Comparison of ENCODE assay signal across 10 mouse cellular contexts in the genomic region with DNA sequence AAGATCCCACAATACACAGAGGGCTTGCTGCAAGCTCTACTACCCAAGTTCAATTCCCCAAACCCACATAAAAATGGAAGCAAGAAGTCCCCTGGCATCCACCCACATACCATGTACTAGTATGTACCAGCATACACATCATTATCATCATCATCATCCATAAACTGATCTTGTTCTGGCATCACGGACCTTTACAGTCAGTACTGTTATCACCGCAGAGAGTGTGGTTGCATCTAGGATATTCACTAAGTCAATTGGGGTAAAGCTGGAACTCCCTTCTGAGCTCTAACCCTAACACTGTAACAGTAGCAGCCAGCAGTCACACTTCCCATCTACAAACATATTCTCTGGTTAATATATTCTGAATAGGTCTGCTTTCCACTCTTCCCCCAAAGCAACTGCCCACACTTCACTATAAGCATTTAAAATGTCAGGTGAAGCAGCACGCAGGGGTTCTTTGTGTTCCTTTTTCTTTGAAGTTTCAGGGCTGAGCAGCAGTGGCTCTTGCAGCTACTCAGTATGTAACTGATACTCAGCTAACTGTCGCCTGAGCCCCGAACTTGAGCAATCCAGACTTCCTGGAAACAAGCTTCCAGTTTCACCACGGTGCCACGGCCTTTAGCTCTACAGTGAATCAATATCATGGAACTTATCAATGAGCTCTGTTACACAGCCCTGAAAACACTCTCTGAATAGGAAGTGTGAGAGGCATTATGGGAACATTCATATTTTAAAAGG. TPM values are rescaled to one million over a fixed set of nuclear protein-coding genes. Genes with fewer than 3 reads are reported as not detected.
DNase-seq lines count a peak whose midpoint lies in the region; ATAC-seq and TF ChIP-seq lines count a peak whose summit lies in the region.
"Had no signal": no experiment of that assay in that cellular context is flagged by ENCODE, and none has a peak within 500 bp of the region (broad histone marks: within the 10 kb centered on the region; RNA-seq: fewer than 3 reads in every experiment).

No protein-coding gene starts in this region.

- peaks cover 3% of the 10 kb centered on the region; the same call in 1 of the 2 replicates for H3K36me3 ChIP-seq in intestine, postnatal 0 days (ENCODE audit: control insufficient read depth, insufficient read depth)
- H3K36me3 ChIP-seq in midbrain, embryonic 14.5 days (ENCODE audit: control insufficient read depth, insufficient read depth, low read length): no peaks in the 10 kb centered on the region

- intact Hi-C loops in left cerebral cortex, adult 2 months (cut with DNase I): no loop called here

- H3K4me3 ChIP-seq in intestine, postnatal 0 days (ENCODE audit: low read depth, low read length): no peak overlapping the region
- H3K4me3 ChIP-seq in midbrain, embryonic 14.5 days (replicated peaks; ENCODE audit: low read depth, low read length): no peak overlapping the region
- H3K4me3 ChIP-seq in left cerebral cortex, adult 2 months: no peak overlapping the region

- WGBS in intestine, postnatal 0 days: 41% methylated on average over 7 of the region's 7 CpGs
- 70% methylated on average over 7 of the region's 7 CpGs for WGBS in midbrain, embryonic 14.5 days

- no peak for TF ChIP-seq CTCF in intestine, postnatal 0 days (IDR thresholded peaks at IDR 0.05; ENCODE audit: low read depth)
- no peak for TF ChIP-seq CTCF in left cerebral cortex, adult 2 months (IDR thresholded peaks at IDR 0.05)

- ATAC-seq in CD4-positive, CD25-positive, alpha-beta regulatory T cell, adult 4 months: peak; percentile 70
- ATAC-seq in intestine, postnatal 0 days: peak; percentile 14; the same call in 1 of the 2 replicates
- peak; percentile 86 for ATAC-seq in megakaryocyte, adult 5-6 weeks (ENCODE audit: poor library complexity, severe bottlenecking)
- ATAC-seq in midbrain, embryonic 14.5 days (ENCODE audit: low FRiP score, low TSS enrichment): no peak

- H3K27ac ChIP-seq in intestine, postnatal 0 days (ENCODE audit: low read depth, low read length): peak overlapping the region; percentile 71
- no peak overlapping the region for H3K27ac ChIP-seq in midbrain, embryonic 14.5 days (replicated peaks; ENCODE audit: low read depth, low read length)
- H3K27ac ChIP-seq in left cerebral cortex, adult 2 months: no peak overlapping the region

- peak; percentile 16 for DNase-seq in gastrocnemius, adult 18-20 months (ENCODE audit: low spot score)
- no peak for DNase-seq in gastrocnemius, postnatal 4 days (ENCODE audit: low spot score in 2 of 2)
- no peak for DNase-seq in spleen, postnatal 10 days (ENCODE audit: low spot score in 2 of 2)
- DNase-seq in midbrain, embryonic 14.5 days: no peak
- DNase-seq in left cerebral cortex, adult 2 months (ENCODE audit: extremely low spot score in 1 of 2, low spot score in 2 of 2): no peak
- DNase-seq: cerebellum, adult 8-10 months; kidney, postnatal 14 days had no signal

- H3K9ac ChIP-seq in intestine, postnatal 0 days (ENCODE audit: low read depth, low read length): no peak overlapping the region
- H3K9ac ChIP-seq in midbrain, embryonic 14.5 days (replicated peaks; ENCODE audit: low read length): no peak overlapping the region

- no peaks in the 10 kb centered on the region for H3K27me3 ChIP-seq in intestine, postnatal 0 days (replicated peaks; ENCODE audit: control insufficient read depth, insufficient read depth, low read length)
- no peaks in the 10 kb centered on the region for H3K27me3 ChIP-seq in midbrain, embryonic 14.5 days (ENCODE audit: control insufficient read depth, insufficient read depth, low read length)

- peaks cover 5% of the 10 kb centered on the region; the same call in 1 of the 2 replicates for H3K4me1 ChIP-seq in intestine, postnatal 0 days (replicated peaks; ENCODE audit: control insufficient read depth, insufficient read depth, low read length)
- peaks cover 33% of the 10 kb centered on the region for H3K4me1 ChIP-seq in midbrain, embryonic 14.5 days (ENCODE audit: control insufficient read depth, insufficient read depth, low read length)

- H3K9me3 ChIP-seq in intestine, postnatal 0 days (ENCODE audit: control insufficient read depth): no peaks in the 10 kb centered on the region
- no peaks in the 10 kb centered on the region for H3K9me3 ChIP-seq in midbrain, embryonic 14.5 days (ENCODE audit: control insufficient read depth, low read length)

- H3K4me2 ChIP-seq in intestine, postnatal 0 days (replicated peaks; ENCODE audit: low read depth): no peak overlapping the region; the same call in 1 of the 2 replicates
- no peak overlapping the region for H3K4me2 ChIP-seq in midbrain, embryonic 14.5 days (ENCODE audit: low read length)

RNA-seq across cellular contexts. Expression of gene Abhd17c, which starts 8.8 kb away (rescaled TPM):
- 1 to 10 TPM; 7.8 to 8.5 TPM for total RNA-seq in gastrocnemius, adult 18-20 months (2021)
- total RNA-seq in gastrocnemius, postnatal 4 days (2021): 10 to 100 TPM; 17.2 to 18.2 TPM
- 10 to 100 TPM in 1 of 2 experiments, 1 to 10 TPM in 1; 6.1 to 11.7 TPM for polyA plus RNA-seq in CD4-positive, CD25-positive, alpha-beta regulatory T cell, adult 4 months (2017; shearing (Covaris generic))
- polyA plus RNA-seq in intestine, postnatal 0 days (2015; fragmentation: Nextera tagmentation; extraction: Ambion mirVana): 203 and 216 TPM in 2 replicates
- total RNA-seq in megakaryocyte, adult 5-6 weeks (2015): 21.8 and 23.1 TPM in 2 replicates
- total RNA-seq in megakaryocyte, adult 5-6 weeks (2017): 14.8 and 16.2 TPM in 2 replicates
- 50.3 and 55.7 TPM in 2 replicates for polyA plus RNA-seq in midbrain, embryonic 14.5 days (2014; fragmentation: Nextera tagmentation; extraction: Ambion mirVana)
- 10 to 100 TPM; 33.3 to 37.6 TPM for total RNA-seq in left cerebral cortex, adult 2 months (2021)

RNA-seq across cellular contexts. Expression of gene Cemip, which starts 56.6 kb away (rescaled TPM):
- total RNA-seq in gastrocnemius, adult 18-20 months (2021): not detected
- total RNA-seq in gastrocnemius, postnatal 4 days (2021): under 1 TPM; 0.62 to 0.69 TPM
- polyA plus RNA-seq in CD4-positive, CD25-positive, alpha-beta regulatory T cell, adult 4 months (2017; shearing (Covaris generic)): under 1 TPM in 1 of 2 experiments, not detected in 1; 0.19 TPM
- polyA plus RNA-seq in intestine, postnatal 0 days (2015; fragmentation: Nextera tagmentation; extraction: Ambion mirVana): 0.48 and 0.53 TPM in 2 replicates
- total RNA-seq in megakaryocyte, adult 5-6 weeks (2015): 0.02 TPM in 1 of 2 replicates, not detected in the other
- total RNA-seq in megakaryocyte, adult 5-6 weeks (2017): 0.08 TPM in 1 of 2 replicates, not detected in the other
- 0.28 and 0.49 TPM in 2 replicates for polyA plus RNA-seq in midbrain, embryonic 14.5 days (2014; fragmentation: Nextera tagmentation; extraction: Ambion mirVana)
- total RNA-seq in left cerebral cortex, adult 2 months (2021): 10 to 100 TPM; 16.3 to 16.9 TPM

Comparison
In these comparisons a context has a peak if more than half of its experiments do, and no peak if none do; other contexts are left out.
1. RNA of gene Cemip, which starts 56.6 kb away (total RNA-seq): 16.3 to 16.9 TPM in left cerebral cortex, adult 2 months; 0.62 to 0.69 TPM in gastrocnemius, postnatal 4 days, not detected in gastrocnemius, adult 18-20 months and 0.02 to 0.08 TPM in megakaryocyte, adult 5-6 weeks; every median in the first group is over 10 times any median in the second.